Mouse (Mus musculus) bone marrow, adult 2 months (tissue): ENCODE data around the gene Col12a1.

Source experiments
- CTCF ChIP-seq: fragments of 200-500 bp; IDR thresholded peaks from 2 replicates; pipeline ENCODE4 v1.5.1; 2011; ENCODE audit warnings: low read length, control low read depth; ENCODE audit not compliant: control insufficient read depth, insufficient read depth
- POLR2A ChIP-seq: fragments of 200-500 bp; IDR thresholded peaks from 2 replicates; pipeline ENCODE4 v1.6.1; 2011; ENCODE audit warnings: low read depth, mild to moderate bottlenecking, control low read depth, low read length, borderline replicate concordance; ENCODE audit not compliant: control insufficient read depth

DNA sequence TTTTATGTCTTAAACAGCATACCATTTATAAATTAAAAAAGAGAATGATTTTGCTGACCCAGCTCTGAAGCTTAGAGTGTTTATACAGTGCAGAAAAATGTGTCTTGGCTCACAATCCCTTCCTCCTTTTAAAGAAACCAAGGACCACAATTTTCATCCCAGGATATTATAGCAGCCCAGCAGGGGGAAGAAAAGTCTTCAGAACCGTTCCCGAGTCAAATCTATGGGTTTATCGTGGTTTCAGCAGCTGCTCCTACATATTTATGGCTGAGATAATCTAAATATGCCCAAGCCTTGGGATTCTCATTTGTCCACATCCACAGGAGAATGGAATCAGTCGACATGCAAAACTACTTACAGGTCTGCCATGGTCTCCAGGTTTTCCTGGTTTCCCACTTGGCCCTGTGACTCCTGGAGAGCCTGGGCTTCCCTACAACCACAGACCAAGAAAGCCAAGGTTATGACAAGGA, 110.5 kb downstream of the Col12a1 start:
- TF ChIP-seq CTCF (no peak), POLR2A (no peak)
